ENCODE assay signal across 8 mouse cellular contexts in genomic region chr6:95116946-95117345, GRCm38 (mm10). TPM values are rescaled to one million over a fixed set of nuclear protein-coding genes. Genes with fewer than 3 reads are reported as not detected.
DNase-seq lines count a peak whose midpoint lies in the region; ATAC-seq and TF ChIP-seq lines count a peak whose summit lies in the region.

Gene Kbtbd8 (plus strand): TSS chr6:95117240.

- H3K4me3 ChIP-seq in embryonic facial prominence, embryonic 15.5 days (replicated peaks) = peak within 1 kb of the TSS; percentile 91
- H3K4me3 ChIP-seq in intestine, embryonic 14.5 days (ENCODE audit: low read depth, low read length) = peak within 1 kb of the TSS; percentile 75
- peak within 1 kb of the TSS; percentile 75 for H3K4me3 ChIP-seq in lung, embryonic 14.5 days (ENCODE audit: low read depth, low read length)

- peak within 1 kb of the TSS; percentile 71 for H3K27ac ChIP-seq in embryonic facial prominence, embryonic 15.5 days (replicated peaks)
- 0 out of 2 replicates have a peak within 1 kb of the TSS, but pooled peaks have one; percentile 33 for H3K27ac ChIP-seq in intestine, embryonic 14.5 days (ENCODE audit: low read depth)
- H3K27ac ChIP-seq in lung, embryonic 14.5 days (ENCODE audit: low read depth) = peak within 1 kb of the TSS; percentile 59; the same call in 1 of the 2 replicates

- ATAC-seq in embryonic facial prominence, embryonic 15.5 days (ENCODE audit: insufficient number of reproducible peaks, low FRiP score, low TSS enrichment, low read depth) = peak; percentile 5; the same call in 1 of the 2 replicates
- ATAC-seq in intestine, embryonic 14.5 days (replicated peaks; ENCODE audit: low FRiP score, low TSS enrichment, low read depth) = peak; percentile 32; the same call in 1 of the 2 replicates
- ATAC-seq in lung, embryonic 14.5 days (ENCODE audit: insufficient read depth) = peak; percentile 6; the same call in 1 of the 2 replicates

- peak within 1 kb of the TSS; percentile 66 for H3K4me2 ChIP-seq in embryonic facial prominence, embryonic 15.5 days (replicated peaks)
- H3K4me2 ChIP-seq in intestine, embryonic 14.5 days (ENCODE audit: low read length) = peak within 1 kb of the TSS; percentile 69
- peak within 1 kb of the TSS; percentile 75 for H3K4me2 ChIP-seq in lung, embryonic 14.5 days

- peaks cover 6% of the 10 kb centered on the region for H3K4me1 ChIP-seq in embryonic facial prominence, embryonic 15.5 days
- peaks cover 10% of the 10 kb centered on the region; the same call in 1 of the 2 replicates for H3K4me1 ChIP-seq in intestine, embryonic 14.5 days (replicated peaks; ENCODE audit: control insufficient read depth, insufficient read depth, low read length)
- H3K4me1 ChIP-seq in lung, embryonic 14.5 days (ENCODE audit: insufficient read depth) = no peaks in the 10 kb centered on the region; the same call in 1 of the 2 replicates

- H3K9me3 ChIP-seq in embryonic facial prominence, embryonic 15.5 days (replicated peaks) = no peaks in the 10 kb centered on the region
- no peaks in the 10 kb centered on the region for H3K9me3 ChIP-seq in intestine, embryonic 14.5 days (ENCODE audit: control insufficient read depth, low read length)
- no peaks in the 10 kb centered on the region for H3K9me3 ChIP-seq in lung, embryonic 14.5 days (ENCODE audit: low read depth, low read length)

- TF ChIP-seq CTCF in lung, embryonic 14.5 days (IDR thresholded peaks at IDR 0.05; ENCODE audit: low read depth) = no peak

- H3K9ac ChIP-seq in embryonic facial prominence, embryonic 15.5 days = peak within 1 kb of the TSS; percentile 45
- peak within 1 kb of the TSS; percentile 52 for H3K9ac ChIP-seq in intestine, embryonic 14.5 days (ENCODE audit: low read length)
- peak within 1 kb of the TSS; percentile 61 for H3K9ac ChIP-seq in lung, embryonic 14.5 days

- WGBS in embryonic facial prominence, embryonic 15.5 days = 20% methylated on average over 13 of the region's 13 CpGs
- WGBS in intestine, embryonic 14.5 days = 34% methylated on average over 13 of the region's 13 CpGs
- 16% methylated on average over 13 of the region's 13 CpGs for WGBS in lung, embryonic 14.5 days

- DNase-seq in heart, adult 11 months = peak; percentile 91
- DNase-seq in heart, postnatal 25 days (ENCODE audit: low spot score) = no peak
- DNase-seq in NIH3T3 (ENCODE audit: low read depth) = peak; percentile 22
- DNase-seq in intestine, embryonic 14.5 days (ENCODE audit: low spot score) = peak; percentile 55
- peak; percentile 4 for DNase-seq in lung, embryonic 14.5 days
- DNase-seq in retina, postnatal 1 day = peak; percentile 28
- no peak for DNase-seq in left cerebral cortex, adult 18-20 months (ENCODE audit: low spot score in 2 of 2)

- H3K36me3 ChIP-seq in embryonic facial prominence, embryonic 15.5 days = no peaks in the 10 kb centered on the region
- peaks cover 3% of the 10 kb centered on the region; the same call in 1 of the 2 replicates for H3K36me3 ChIP-seq in intestine, embryonic 14.5 days (ENCODE audit: control insufficient read depth, insufficient read depth, low read length)
- H3K36me3 ChIP-seq in lung, embryonic 14.5 days (ENCODE audit: insufficient read depth) = 0 out of 2 replicates have a peak, but pooled peaks cover under 1% of the 10 kb centered on the region

- intact Hi-C loops in heart, postnatal 25 days (cut with DNase I) = no loop called here

- H3K27me3 ChIP-seq in embryonic facial prominence, embryonic 15.5 days = no peaks in the 10 kb centered on the region
- H3K27me3 ChIP-seq in intestine, embryonic 14.5 days (replicated peaks; ENCODE audit: control insufficient read depth, insufficient read depth, low read length) = peaks cover 12% of the 10 kb centered on the region; the same call in 1 of the 2 replicates
- peaks cover 7% of the 10 kb centered on the region; the same call in 1 of the 2 replicates for H3K27me3 ChIP-seq in lung, embryonic 14.5 days (ENCODE audit: insufficient read depth, low read length)

RNA-seq across cellular contexts. Expression of gene Kbtbd8, which starts in this region (rescaled TPM):
- 1 to 10 TPM; 1.5 to 1.8 TPM for total RNA-seq in heart, postnatal 25 days (2021)
- 3.5 and 5.9 TPM in 2 replicates for polyA plus RNA-seq in embryonic facial prominence, embryonic 15.5 days (2015; fragmentation: Nextera tagmentation; extraction: Ambion mirVana)
- 4.6 and 5.7 TPM in 2 replicates for polyA plus RNA-seq in intestine, embryonic 14.5 days (2014; fragmentation: Nextera tagmentation; extraction: Ambion mirVana)
- polyA plus RNA-seq in lung, embryonic 14.5 days (2014; fragmentation: Nextera tagmentation; extraction: Ambion mirVana) = 1.9 and 2.3 TPM in 2 replicates
- 10 to 100 TPM in 1 of 2 experiments, 1 to 10 TPM in 1; 7.7 to 11.6 TPM for total RNA-seq in left cerebral cortex, adult 18-20 months (2021)

Comparison
In these comparisons a context has a peak if more than half of its experiments do, and no peak if none do; other contexts are left out.
1. DNase-seq: peak in heart, adult 11 months (single experiment), NIH3T3 (single experiment), intestine, embryonic 14.5 days (single experiment), lung, embryonic 14.5 days (single experiment) and retina, postnatal 1 day (single experiment); none in heart, postnatal 25 days (single experiment) and left cerebral cortex, adult 18-20 months (0 of 2).
2. Peak in every context shown above with its lines, with median percentiles within 50 percentile points of each other: ATAC-seq, H3K27ac ChIP-seq, H3K4me2 ChIP-seq, H3K4me3 ChIP-seq and H3K9ac ChIP-seq.